Mouse (Mus musculus) megakaryocyte, embryonic 14.5 days (primary cell): ENCODE measurements around the gene Mrc2.

Source experiments
- FLI1 ChIP-seq: IDR thresholded peaks from 2 replicates; pipeline ENCODE4 v1.6.1; 2012; ENCODE audit warnings: low read length, inconsistent platforms, mixed read lengths
- GATA1 ChIP-seq: IDR thresholded peaks from 3 replicates; pipeline ENCODE4 v1.6.1; 2012; ENCODE audit warnings: mixed read lengths, low read length, inconsistent platforms, borderline replicate concordance

DNA sequence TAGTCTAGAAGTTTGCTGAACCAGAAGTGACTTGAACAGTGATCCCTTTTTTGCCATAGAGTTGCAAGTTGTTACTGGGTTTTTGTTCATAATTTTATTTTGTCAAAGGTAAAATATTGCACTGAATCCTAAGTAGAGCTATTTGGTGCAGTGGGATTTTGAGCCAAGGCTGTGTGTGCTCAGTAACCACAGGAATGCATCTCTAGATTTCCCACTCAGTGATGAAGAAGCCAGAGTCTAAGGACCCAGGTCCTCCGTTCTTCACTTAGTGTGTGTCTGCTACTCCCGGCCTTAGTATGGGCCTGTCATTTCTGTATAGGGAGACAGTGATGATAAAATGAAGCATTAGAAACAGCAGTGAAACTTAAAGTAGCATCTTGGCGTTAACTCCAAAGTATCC is 27.5 kb upstream of the Mrc2 start:
- TF ChIP-seq GATA1 = no peak
- no peak for TF ChIP-seq FLI1
